Mouse (Mus musculus): ENCODE data around the gene Fitm1. TPM values are rescaled to one million over a fixed set of nuclear protein-coding genes. Genes with fewer than 3 reads are reported as not detected.
A peak's percentile ranks its signal among the peaks of the same experiment; 100 is the strongest.

The Fitm1 gene
- polyA plus RNA-seq, 1 experiment from 2014 or later, result not detected

DNA sequence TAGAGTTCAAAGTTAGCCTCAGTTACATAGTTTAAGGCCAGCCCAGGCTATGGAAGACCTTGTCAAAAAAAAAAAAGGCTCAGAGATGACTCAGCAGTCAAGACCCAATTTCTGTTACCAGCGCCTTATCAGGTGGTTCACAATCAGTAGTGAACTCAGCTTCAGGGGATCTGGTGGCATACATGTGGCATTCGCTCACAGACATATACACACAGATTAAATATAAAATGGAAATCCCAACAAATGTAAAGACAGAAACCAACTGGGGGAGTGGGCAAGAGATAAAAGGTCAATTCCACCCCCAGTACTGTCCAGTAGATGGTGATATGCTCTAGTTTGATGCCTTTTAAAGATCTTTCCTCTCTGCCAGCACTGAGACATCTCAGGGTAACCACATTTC, 10.7 kb downstream of the Fitm1 start:
- Histone ChIP-seq H3K4me1 (peaks cover 19% of the 10 kb centered on the region), H3K9me3 (no peaks in the 10 kb centered on the region), H3K9ac (replicated peaks) (no peak overlapping the region), H3K27me3 (no peaks in the 10 kb centered on the region), H3K27ac (replicated peaks) (no peak overlapping the region), H3K36me3 (peaks cover 19% of the 10 kb centered on the region), H3K4me2 (replicated peaks) (no peak overlapping the region), H3K4me3 (no peak overlapping the region)
- no peak for ATAC-seq (ENCODE audit: low FRiP score, low read depth)
- 87% methylated on average over 2 of the region's 2 CpGs for WGBS

DNA sequence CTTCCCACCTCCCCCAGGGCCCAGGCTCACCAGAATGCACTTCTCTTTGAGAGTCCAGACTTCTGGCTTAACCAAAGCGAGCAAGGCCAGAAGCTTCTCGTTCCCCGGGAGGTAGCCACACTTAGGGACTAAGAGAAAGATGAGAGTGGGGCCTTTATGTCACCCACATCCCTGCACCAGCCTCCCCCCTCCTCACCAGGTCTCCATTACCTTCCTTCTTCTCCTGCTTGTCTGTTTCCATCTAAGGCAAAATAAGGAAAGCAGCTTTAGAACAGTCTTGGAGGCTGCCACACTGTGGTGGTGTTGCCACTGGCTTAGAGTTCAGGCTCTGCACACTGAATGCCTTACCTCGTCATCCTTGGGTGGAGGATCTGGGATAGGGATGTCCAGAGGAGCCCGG, 13.9 kb downstream of the Fitm1 start:
- peaks cover 11% of the 10 kb centered on the region; the same call in 1 of the 2 replicates for H3K36me3 ChIP-seq
- H3K27me3 ChIP-seq, result no peaks in the 10 kb centered on the region
- no peaks in the 10 kb centered on the region for H3K9me3 ChIP-seq
- ATAC-seq (ENCODE audit: low FRiP score, low read depth), result no peak
- H3K4me2 ChIP-seq (replicated peaks), result no peak overlapping the region
- no peak overlapping the region for H3K27ac ChIP-seq (replicated peaks)
- no peak overlapping the region for H3K9ac ChIP-seq (replicated peaks)
- 88% methylated on average over 5 of the region's 5 CpGs for WGBS
- no peak overlapping the region for H3K4me3 ChIP-seq
- peaks cover 36% of the 10 kb centered on the region for H3K4me1 ChIP-seq

DNA sequence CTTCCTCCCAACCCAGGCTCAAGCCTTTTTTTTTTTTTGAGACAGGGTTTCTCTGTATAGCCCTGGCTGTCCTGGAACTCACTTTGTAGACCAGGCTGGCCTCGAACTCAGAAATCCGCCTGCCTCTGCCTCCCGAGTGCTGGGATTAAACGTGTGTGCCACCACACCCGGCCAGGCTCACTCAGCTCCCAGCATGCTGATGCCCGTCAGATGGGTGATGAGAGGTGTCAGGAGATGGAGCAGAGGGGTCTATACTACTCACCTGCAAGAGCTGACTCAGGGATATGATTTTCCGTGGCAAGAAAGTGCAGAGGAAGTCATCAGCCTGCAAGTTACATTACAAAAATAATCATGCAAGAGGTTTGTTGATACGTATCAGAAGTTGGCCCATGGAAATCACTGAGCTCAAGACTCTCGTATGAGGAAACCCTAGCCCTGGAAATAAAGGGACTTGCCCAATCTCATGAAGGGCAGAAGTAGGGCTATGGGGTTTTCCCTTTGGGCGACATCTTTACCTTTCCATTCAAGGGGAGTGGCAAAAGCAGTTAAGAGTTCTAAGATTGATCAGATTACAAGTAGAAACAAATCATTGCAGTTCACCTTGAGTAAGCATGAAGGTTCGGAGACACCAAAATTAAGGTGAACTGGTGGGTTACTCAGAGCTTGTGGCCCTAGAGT, 14.5 kb downstream of the Fitm1 start:
- H3K4me3 ChIP-seq, result peak overlapping the region; percentile 87
- H3K27ac ChIP-seq (replicated peaks), result peak overlapping the region; percentile 92; the same call in 1 of the 2 replicates
- WGBS, result 90% methylated on average over 11 of the region's 11 CpGs
- no peaks in the 10 kb centered on the region for H3K9me3 ChIP-seq
- peak overlapping the region; percentile 90 for H3K9ac ChIP-seq (replicated peaks)
- peaks cover 15% of the 10 kb centered on the region for H3K36me3 ChIP-seq
- no peak for ATAC-seq (ENCODE audit: low FRiP score, low read depth)
- no peaks in the 10 kb centered on the region for H3K27me3 ChIP-seq
- peaks cover 32% of the 10 kb centered on the region for H3K4me1 ChIP-seq
- H3K4me2 ChIP-seq (replicated peaks), result peak overlapping the region; percentile 79

DNA sequence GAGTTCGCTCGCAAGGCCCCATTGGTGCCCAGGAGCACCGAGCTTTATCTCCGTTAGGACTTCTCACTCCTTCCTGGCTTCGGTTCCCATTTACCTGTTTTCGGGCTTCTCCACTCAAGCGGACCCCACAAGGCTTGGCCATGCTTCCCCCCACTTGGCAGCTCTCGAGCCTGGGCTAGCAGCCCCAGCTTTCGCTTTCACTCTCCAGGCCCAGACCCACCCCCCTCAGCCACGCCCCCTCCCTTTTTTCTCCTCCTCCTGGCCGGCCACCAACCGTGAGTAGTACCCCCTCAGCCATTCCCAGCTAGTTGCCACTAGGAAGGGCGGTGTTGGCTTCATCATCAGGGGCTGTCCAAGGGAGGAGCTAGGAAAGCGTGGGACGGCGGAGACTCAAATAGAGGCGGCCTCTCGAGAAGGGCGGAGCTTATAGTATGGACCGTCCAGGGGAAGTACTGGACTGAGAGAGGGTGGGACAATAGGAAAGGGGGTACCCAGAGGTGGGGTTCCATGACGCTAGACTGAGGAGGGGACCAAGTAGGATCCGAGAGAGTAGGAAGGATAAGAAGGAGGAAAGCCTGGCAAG, 15.4 kb downstream of the Fitm1 start, which contains the start of gene Psme2:
TSS of gene Psme2 (minus strand) at position 366 of the 583 bp plus-strand sequence.
- peak within 1 kb of the TSS; percentile 87 for H3K4me3 ChIP-seq
- H3K4me2 ChIP-seq (replicated peaks), result peak within 1 kb of the TSS; percentile 79
- H3K4me1 ChIP-seq, result peaks cover 28% of the 10 kb centered on the region
- peak; percentile 96 for ATAC-seq (ENCODE audit: low FRiP score, low read depth)
- H3K27ac ChIP-seq (replicated peaks), result peak within 1 kb of the TSS; percentile 92
- WGBS, result under 1% methylated on average over 22 of the region's 22 CpGs
- H3K9ac ChIP-seq (replicated peaks), result peak within 1 kb of the TSS; percentile 90
- H3K9me3 ChIP-seq, result no peaks in the 10 kb centered on the region
- no peaks in the 10 kb centered on the region for H3K27me3 ChIP-seq
- H3K36me3 ChIP-seq, result peaks cover 24% of the 10 kb centered on the region

DNA sequence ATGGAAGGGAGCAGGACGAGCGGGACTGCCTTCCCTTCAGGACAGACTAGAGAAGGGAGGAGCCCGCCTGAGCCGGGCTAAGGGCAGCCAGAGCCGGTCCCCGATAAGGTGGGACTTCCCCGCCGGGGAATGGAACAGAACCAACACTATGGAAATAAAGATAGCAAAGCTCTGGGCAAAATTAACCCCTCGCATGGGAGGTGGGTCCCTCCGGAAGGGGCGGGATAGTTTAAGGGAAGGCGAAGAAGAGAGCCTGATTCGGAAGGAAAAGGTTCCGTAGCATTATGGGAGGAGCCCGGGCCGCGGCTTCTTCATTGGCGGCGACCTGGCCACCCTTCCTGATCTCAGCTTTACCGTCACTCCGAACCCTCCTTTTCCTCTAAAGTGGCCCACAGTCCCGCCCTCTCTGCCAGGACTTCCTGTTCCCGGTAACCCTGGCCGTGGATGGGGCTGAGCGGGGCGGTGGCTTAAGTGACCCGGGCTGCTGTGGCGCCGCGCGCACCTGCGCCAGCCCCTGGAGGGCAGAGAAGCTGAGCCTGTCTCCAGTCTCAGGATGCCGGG, 16.0 kb downstream of the Fitm1 start, which contains the start of gene Rnf31:
TSS of gene Rnf31 (plus strand) at position 378 of the 561 bp plus-strand sequence.
- WGBS, result 0% methylated on average over 33 of the region's 33 CpGs
- no peaks in the 10 kb centered on the region for H3K27me3 ChIP-seq
- no peaks in the 10 kb centered on the region for H3K9me3 ChIP-seq
- peaks cover 30% of the 10 kb centered on the region for H3K36me3 ChIP-seq
- H3K9ac ChIP-seq (replicated peaks), result peak within 1 kb of the TSS; percentile 90
- H3K4me1 ChIP-seq, result peaks cover 28% of the 10 kb centered on the region
- peak within 1 kb of the TSS; percentile 79 for H3K4me2 ChIP-seq (replicated peaks)
- ATAC-seq (ENCODE audit: low FRiP score, low read depth), result peak; percentile 86
- H3K27ac ChIP-seq (replicated peaks), result peak within 1 kb of the TSS; percentile 92
- peak within 1 kb of the TSS; percentile 87 for H3K4me3 ChIP-seq

DNA sequence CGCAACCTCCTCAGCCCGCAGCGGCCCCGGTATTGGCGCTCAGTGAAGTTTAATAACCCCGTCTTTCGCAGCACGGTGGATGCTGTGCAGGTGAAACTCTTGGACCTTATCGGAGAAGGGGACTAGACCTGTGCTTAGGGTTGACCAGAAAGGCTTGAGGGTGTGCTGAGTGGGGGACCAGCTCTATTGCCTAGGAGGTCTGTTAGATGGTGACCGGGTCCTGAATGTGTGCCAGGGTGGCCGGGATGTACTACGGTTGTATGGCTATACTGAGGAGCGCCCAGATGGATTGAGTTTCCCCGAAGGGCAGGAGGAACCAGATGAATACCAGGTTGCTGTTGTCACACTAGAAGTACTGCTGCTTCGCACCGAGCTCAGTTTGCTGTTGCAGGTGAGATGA, 16.8 kb downstream of the Fitm1 start:
- Histone ChIP-seq H3K36me3 (peaks cover 34% of the 10 kb centered on the region), H3K9ac (replicated peaks) (peak overlapping the region; percentile 90), H3K4me1 (peaks cover 28% of the 10 kb centered on the region), H3K27ac (replicated peaks) (peak overlapping the region; percentile 92; the same call in 1 of the 2 replicates), H3K27me3 (no peaks in the 10 kb centered on the region), H3K4me2 (replicated peaks) (peak overlapping the region; percentile 79), H3K4me3 (peak overlapping the region; percentile 87), H3K9me3 (no peaks in the 10 kb centered on the region)
- no peak for ATAC-seq (ENCODE audit: low FRiP score, low read depth)
- 7% methylated on average over 16 of the region's 16 CpGs for WGBS

DNA sequence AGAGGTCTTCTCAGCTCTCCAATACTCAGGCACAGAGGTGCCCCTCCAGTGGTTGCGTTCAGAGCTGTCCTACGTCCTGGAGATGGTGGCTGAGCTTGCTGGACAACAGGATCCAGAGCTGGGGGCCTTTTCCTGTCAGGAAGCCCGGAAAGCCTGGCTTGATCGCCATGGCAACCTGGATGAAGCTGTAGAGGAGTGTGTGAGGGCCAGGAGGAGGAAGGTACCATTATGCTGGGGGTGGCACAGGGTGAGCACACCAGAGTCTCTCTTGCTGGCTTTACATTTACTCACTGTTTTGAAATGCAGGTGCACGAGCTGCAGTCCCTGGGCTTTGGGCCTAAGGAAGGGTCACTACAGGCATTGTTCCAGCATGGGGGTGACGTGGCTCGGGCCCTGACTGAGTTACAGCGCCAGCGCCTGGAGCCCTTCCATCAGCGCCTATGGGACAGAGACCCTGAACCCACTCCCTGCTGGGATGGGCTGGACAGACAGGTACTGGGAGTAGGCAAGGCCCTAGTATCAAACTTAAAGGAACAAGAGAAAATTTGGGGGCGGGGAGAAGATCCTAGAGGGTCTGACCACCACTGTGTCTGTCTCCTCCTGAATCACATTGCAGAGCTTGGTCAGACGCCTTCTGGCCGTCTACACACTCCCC, 20.7 kb downstream of the Fitm1 start:
- Histone ChIP-seq H3K36me3 (peaks cover 61% of the 10 kb centered on the region), H3K9ac (replicated peaks) (no peak overlapping the region; the same call in 1 of the 2 replicates)
- WGBS, result 71% methylated on average over 13 of the region's 13 CpGs

DNA sequence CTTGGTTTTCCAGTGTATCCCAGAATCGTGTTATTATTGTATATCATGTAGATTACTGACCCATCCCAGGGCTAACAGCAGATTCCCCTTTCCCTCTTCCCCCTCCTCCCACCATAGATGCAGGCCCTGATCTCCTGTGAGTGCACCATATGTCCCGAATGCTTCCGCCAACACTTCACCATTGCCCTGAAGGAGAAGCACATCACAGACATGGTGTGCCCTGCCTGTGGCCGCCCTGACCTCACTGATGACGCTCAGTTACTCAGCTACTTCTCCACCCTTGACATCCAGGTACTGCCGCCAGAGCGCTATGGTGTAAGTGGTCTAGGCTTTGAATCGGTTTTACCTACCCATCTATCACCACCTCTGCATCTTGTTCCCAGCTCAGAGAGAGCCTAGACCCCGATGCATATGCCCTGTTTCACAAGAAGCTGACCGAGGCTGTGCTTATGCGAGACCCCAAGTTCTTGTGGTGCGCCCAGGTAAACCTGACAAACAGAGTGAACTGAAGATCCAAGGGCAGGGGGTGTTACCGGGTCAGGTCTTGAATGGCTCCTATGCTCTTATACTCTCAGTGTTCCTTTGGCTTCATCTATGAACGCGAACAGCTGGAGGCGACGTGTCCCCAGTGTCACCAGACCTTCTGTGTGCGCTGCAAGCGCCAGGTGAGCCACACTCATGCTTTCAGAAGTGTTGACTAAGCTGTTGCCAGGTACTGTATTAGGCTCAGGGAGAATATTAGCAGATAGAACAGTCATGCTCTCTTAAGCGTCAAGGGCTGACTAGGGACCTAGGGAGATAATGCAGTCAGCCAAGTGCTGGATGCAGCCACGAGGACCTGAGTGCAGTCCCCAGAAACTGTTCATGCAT, 23.3 kb downstream of the Fitm1 start:
- Histone ChIP-seq H3K9ac (replicated peaks) (no peak overlapping the region), H3K4me2 (replicated peaks) (no peak overlapping the region), H3K4me1 (peaks cover 3% of the 10 kb centered on the region; the same call in 1 of the 2 replicates), H3K36me3 (peaks cover 87% of the 10 kb centered on the region), H3K27ac (replicated peaks) (no peak overlapping the region), H3K27me3 (no peaks in the 10 kb centered on the region), H3K4me3 (no peak overlapping the region), H3K9me3 (no peaks in the 10 kb centered on the region)
- no peak for ATAC-seq (ENCODE audit: low FRiP score, low read depth)
- 95% methylated on average over 21 of the region's 21 CpGs for whole genome bisulfite sequencing

More for the DNA sequence above, 20.7 kb downstream of the Fitm1 start:
- Histone ChIP-seq H3K27ac (replicated peaks) (no peak overlapping the region), H3K4me1 (peaks cover 17% of the 10 kb centered on the region), H3K9me3 (no peaks in the 10 kb centered on the region), H3K4me2 (replicated peaks) (no peak overlapping the region), H3K4me3 (no peak overlapping the region), H3K27me3 (no peaks in the 10 kb centered on the region)
- no peak for ATAC-seq (ENCODE audit: low FRiP score, low read depth)

DNA sequence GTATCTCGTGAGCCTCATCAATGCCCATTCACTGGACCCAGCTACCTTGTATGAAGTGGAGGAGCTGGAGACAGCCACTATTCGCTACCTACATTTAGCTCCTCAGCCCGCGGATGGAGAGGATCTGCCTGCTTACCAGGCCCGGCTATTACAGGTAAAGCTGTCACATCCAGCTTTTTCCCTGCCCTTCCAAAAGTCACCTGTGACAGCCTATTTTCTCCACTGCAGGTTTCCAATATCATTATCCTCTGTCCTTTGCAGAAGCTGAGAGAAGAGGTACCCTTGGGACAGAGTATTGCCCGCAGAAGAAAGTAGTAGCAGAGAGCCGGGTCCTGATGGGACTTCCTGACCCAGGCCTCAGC, 27.8 kb downstream of the Fitm1 start, which contains the start of gene Irf9:
TSS of gene Irf9 (plus strand) at position 301 of the 362 bp plus-strand sequence.
- no peak within 1 kb of the TSS for H3K27ac ChIP-seq (replicated peaks)
- H3K9me3 ChIP-seq, result no peaks in the 10 kb centered on the region
- H3K4me1 ChIP-seq, result peaks cover 10% of the 10 kb centered on the region; the same call in 1 of the 2 replicates
- H3K9ac ChIP-seq (replicated peaks), result peak within 1 kb of the TSS; percentile 39; the same call in 1 of the 2 replicates
- ATAC-seq (ENCODE audit: low FRiP score, low read depth), result no peak
- no peaks in the 10 kb centered on the region for H3K27me3 ChIP-seq
- peaks cover 81% of the 10 kb centered on the region for H3K36me3 ChIP-seq
- H3K4me2 ChIP-seq (replicated peaks), result peak within 1 kb of the TSS; percentile 34
- 89% methylated on average over 7 of the region's 7 CpGs for WGBS
- peak within 1 kb of the TSS; percentile 12; the same call in 1 of the 2 replicates for H3K4me3 ChIP-seq

DNA sequence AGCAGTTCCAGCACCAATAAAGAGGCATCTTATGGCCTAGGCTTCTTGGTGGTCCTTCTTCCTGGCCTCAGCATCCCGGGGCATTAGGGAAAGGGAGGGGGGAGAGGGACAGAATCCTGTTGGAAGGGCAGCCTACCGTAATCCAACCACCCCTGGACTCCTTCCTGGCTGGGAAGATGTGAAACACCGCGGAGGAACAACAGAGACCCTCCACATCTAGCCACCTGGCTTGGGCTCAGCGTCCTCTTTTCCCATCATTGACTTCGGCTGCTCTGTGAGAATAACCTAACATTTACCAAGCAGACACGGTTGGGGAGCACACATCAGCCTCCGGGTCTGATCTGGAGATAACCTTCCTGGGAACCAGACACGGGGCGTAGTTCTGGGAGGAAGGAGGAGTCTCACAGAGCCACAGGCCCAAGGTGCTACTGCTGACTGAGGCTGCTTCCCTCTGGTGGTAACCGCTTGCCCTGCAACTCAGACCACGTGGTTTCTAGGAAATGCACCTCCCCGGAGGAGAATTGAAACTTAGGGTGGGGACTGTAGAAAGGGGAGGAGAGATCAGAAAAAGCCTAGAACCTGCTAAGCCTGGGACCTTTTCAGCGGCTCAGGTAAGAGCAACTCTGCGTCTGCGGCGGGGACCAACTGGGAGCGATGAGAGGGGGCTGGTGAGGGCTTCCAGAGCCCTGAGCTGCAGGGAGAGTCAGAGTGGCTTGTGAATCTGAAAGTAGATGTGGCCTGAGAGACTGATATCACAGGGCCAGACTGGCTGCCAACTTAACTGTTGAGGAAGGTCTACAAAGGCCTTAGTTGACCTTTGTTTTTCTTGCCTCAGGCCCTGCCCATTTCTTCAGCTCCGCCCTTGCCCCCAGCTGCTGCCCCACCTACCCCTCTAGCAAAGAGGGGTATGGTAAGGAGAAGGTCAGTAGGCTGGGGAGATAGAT, 28.5 kb downstream of the Fitm1 start:
- peak overlapping the region; percentile 12; the same call in 1 of the 2 replicates for H3K4me3 ChIP-seq
- WGBS, result 27% methylated on average over 19 of the region's 19 CpGs
- peaks cover 10% of the 10 kb centered on the region; the same call in 1 of the 2 replicates for H3K4me1 ChIP-seq
- H3K27ac ChIP-seq (replicated peaks), result no peak overlapping the region
- H3K9me3 ChIP-seq, result no peaks in the 10 kb centered on the region
- H3K36me3 ChIP-seq, result peaks cover 82% of the 10 kb centered on the region
- peak; percentile 79 for ATAC-seq (ENCODE audit: low FRiP score, low read depth)
- peak overlapping the region; percentile 34 for H3K4me2 ChIP-seq (replicated peaks)
- H3K27me3 ChIP-seq, result no peaks in the 10 kb centered on the region
- peak overlapping the region; percentile 39; the same call in 1 of the 2 replicates for H3K9ac ChIP-seq (replicated peaks)
